Mouse (Mus musculus): ENCODE data around the gene Zfp655. TPM values are rescaled to one million over a fixed set of nuclear protein-coding genes. Genes with fewer than 3 reads are reported as not detected.

Zfp655 gene
- 33.8 and 34.2 TPM in 2 replicates for polyA plus RNA-seq (2015; fragmentation: Nextera tagmentation; extraction: Ambion mirVana)

DNA sequence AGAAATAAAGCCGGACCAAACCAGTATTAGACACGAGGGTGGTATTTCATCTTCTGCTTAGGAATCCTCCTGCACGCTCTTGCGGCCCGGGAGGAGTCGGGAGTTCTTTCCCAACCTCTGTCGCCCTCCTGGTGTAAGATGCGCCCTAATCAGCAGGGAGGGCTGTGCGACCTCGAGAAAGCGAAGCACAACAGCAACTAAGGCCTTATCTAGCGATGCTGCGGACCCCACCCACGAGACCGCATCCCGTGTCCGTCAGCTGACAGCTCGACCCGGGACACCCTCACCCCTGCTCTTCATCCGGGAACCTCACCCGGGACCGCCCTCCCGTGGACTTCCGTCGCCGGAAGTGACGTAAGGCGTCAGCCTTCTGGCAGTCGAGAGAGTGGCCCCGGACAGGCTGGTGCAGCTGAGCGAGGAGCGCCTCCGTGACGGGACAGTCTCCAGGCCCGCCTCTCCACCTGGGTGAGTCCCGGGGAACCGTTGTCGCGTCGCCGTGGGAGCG, at the start of gene Zfp655:
TSS of gene Zfp655 (plus strand) at position 349 of the 505 bp plus-strand sequence.
- Histone ChIP-seq H3K27ac (ENCODE audit: low read length) (peak within 1 kb of the TSS; percentile 87), H3K4me3 (replicated peaks; ENCODE audit: low read length) (peak within 1 kb of the TSS; percentile 97), H3K36me3 (ENCODE audit: control insufficient read depth, insufficient read depth, low read length) (peaks cover 20% of the 10 kb centered on the region), H3K4me2 (ENCODE audit: low read depth, low read length) (peak within 1 kb of the TSS; percentile 85), H3K27me3 (ENCODE audit: control insufficient read depth, insufficient read depth, low read length) (no peaks in the 10 kb centered on the region), H3K9me3 (replicated peaks; ENCODE audit: control insufficient read depth, low read length) (no peaks in the 10 kb centered on the region), H3K9ac (ENCODE audit: low read length) (peak within 1 kb of the TSS; percentile 98), H3K4me1 (ENCODE audit: control insufficient read depth, insufficient read depth, low read length) (peaks cover 6% of the 10 kb centered on the region; the same call in 1 of the 2 replicates)
- under 1% methylated on average over 42 of the region's 42 CpGs for WGBS
- peak; percentile 98 for ATAC-seq (ENCODE audit: insufficient read depth, low FRiP score)

DNA sequence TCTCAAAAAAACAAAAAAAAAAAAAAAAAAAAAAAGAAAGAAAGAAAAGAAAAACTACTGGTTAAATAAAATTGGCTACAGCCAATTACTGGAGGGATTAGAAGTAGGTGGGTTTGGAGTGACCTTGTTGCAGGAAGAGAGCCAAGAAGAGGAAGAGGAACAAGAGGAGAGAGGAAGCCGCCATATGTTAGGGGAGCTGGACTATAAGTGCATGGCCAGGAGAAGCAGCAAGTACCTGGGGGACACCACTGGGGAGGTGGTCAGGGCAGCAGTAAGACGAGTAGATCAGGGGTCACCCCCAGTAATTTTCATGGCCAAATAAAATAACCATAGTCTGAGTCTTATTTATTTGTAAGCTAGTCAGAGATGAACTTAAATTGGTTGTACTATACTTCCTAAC, 46.3 kb upstream of the Zfp655 start:
- peaks cover 8% of the 10 kb centered on the region for H3K4me1 ChIP-seq (ENCODE audit: control insufficient read depth, insufficient read depth, low read length)
- no peak overlapping the region for H3K27ac ChIP-seq (ENCODE audit: low read length)
- H3K9me3 ChIP-seq (replicated peaks; ENCODE audit: control insufficient read depth, low read length): no peaks in the 10 kb centered on the region
- H3K27me3 ChIP-seq (ENCODE audit: control insufficient read depth, insufficient read depth, low read length): no peaks in the 10 kb centered on the region
- 83% methylated on average over 2 of the region's 2 CpGs for WGBS
- no peak overlapping the region for H3K4me2 ChIP-seq (ENCODE audit: low read depth, low read length)
- ATAC-seq (ENCODE audit: insufficient read depth, low FRiP score): no peak
- no peak overlapping the region for H3K9ac ChIP-seq (ENCODE audit: low read length)
- H3K36me3 ChIP-seq (ENCODE audit: control insufficient read depth, insufficient read depth, low read length): peaks cover 36% of the 10 kb centered on the region
- no peak overlapping the region for H3K4me3 ChIP-seq (replicated peaks; ENCODE audit: low read length)

DNA sequence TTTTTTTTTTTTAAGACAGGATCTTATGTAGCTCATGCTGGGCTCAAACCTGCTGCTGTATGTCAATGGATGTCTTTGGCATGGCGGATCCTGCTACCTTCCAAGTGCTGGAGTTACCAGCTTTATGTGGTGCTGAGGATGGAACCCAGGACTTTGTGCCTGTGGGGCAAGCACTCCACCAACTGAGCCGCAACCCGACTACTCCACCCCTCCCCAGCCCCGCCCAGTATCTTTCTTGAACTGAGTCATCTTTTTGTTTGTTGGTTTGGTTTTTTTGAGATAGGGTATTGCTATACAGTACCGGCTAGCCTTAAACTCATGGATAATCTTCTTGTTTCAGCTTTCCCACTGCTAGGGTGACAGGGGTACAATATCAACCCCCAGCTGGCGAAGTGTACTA, 42.1 kb upstream of the Zfp655 start:
- H3K4me1 ChIP-seq (ENCODE audit: control insufficient read depth, insufficient read depth, low read length): peaks cover 18% of the 10 kb centered on the region
- H3K27me3 ChIP-seq (ENCODE audit: control insufficient read depth, insufficient read depth, low read length): no peaks in the 10 kb centered on the region
- H3K36me3 ChIP-seq (ENCODE audit: control insufficient read depth, insufficient read depth, low read length): peaks cover 19% of the 10 kb centered on the region
- H3K9me3 ChIP-seq (replicated peaks; ENCODE audit: control insufficient read depth, low read length): no peaks in the 10 kb centered on the region
- H3K4me2 ChIP-seq (ENCODE audit: low read depth, low read length): peak overlapping the region; percentile 87; the same call in 1 of the 2 replicates
- ATAC-seq (ENCODE audit: insufficient read depth, low FRiP score): no peak
- no peak overlapping the region for H3K27ac ChIP-seq (ENCODE audit: low read length)
- H3K9ac ChIP-seq (ENCODE audit: low read length): no peak overlapping the region
- no peak overlapping the region for H3K4me3 ChIP-seq (replicated peaks; ENCODE audit: low read length)
- 91% methylated on average over 6 of the region's 6 CpGs for WGBS

DNA sequence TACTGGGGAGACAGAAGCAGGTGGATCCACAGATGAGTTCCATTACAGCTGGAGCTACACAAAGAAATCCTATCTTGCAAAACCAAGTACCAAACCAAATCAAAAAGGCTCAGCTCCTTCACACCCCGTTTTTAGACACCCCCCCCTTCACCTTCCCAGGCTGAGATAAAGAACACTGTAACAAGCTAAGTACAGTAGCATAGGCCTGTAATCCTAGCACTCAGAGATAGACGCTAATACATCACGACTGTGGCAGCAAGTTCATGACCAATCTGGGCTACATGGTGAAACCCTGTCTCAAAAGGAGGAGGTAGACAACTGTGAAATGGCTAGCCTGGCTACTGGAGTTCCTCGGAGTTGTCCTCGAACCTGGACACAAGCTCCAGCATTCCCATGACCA, 41.1 kb upstream of the Zfp655 start:
- peaks cover 22% of the 10 kb centered on the region for H3K36me3 ChIP-seq (ENCODE audit: control insufficient read depth, insufficient read depth, low read length)
- no peaks in the 10 kb centered on the region for H3K9me3 ChIP-seq (replicated peaks; ENCODE audit: control insufficient read depth, low read length)
- peak overlapping the region; percentile 91 for H3K9ac ChIP-seq (ENCODE audit: low read length)
- peak overlapping the region; percentile 87 for H3K4me2 ChIP-seq (ENCODE audit: low read depth, low read length)
- ATAC-seq (ENCODE audit: insufficient read depth, low FRiP score): 0 out of 2 replicates have a peak, but pooled peaks have one; percentile 7
- H3K27ac ChIP-seq (ENCODE audit: low read length): no peak overlapping the region
- H3K4me3 ChIP-seq (replicated peaks; ENCODE audit: low read length): peak overlapping the region; percentile 72
- H3K27me3 ChIP-seq (ENCODE audit: control insufficient read depth, insufficient read depth, low read length): no peaks in the 10 kb centered on the region
- WGBS: 34% methylated on average over 5 of the region's 5 CpGs
- peaks cover 18% of the 10 kb centered on the region for H3K4me1 ChIP-seq (ENCODE audit: control insufficient read depth, insufficient read depth, low read length)

DNA sequence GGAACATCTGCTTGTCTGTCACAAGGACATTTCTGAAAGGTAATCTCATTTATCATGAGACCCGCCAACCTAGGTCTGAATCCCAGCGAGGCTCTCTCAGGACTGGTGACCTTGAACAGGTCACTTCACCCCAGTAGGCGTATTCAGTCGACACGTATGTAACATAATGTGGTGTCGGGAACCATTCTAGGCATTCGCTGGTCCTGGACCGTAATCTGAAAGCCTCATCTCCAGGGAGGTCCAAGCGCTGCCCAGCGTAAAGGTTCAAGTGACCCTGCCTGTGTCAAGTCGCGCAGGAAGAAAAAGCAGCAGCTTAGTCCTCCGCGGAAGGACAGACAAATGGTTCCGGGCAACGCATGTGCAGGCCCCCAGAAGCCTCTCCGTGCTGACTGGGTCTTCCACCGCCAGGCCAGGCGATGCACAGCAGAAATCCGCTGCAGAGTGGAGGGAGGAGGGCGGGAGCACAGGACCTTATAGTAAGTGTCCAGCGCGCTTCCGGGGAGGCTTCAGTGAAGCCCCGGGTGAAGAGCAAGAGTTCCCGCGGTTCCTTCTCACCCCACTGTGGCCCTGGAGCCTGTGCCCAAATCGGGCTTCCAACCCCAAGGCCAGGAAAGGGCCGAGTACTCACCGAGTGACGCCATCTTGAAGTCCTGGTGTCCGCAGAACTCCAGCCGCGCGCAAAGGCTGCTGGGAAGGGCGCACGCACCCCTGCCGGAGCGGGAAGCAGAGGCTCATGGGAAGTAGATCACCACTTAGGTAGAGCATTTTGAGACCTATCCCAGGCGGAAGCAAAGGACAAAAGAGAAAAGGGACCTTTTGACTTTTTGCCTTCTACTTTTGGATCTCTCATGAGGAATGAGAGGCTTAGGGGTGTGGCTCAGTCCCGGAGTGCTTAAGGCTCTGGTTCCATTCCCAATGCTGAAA, 40.4 kb upstream of the Zfp655 start:
- peaks cover 27% of the 10 kb centered on the region for H3K36me3 ChIP-seq (ENCODE audit: control insufficient read depth, insufficient read depth, low read length)
- H3K4me3 ChIP-seq (replicated peaks; ENCODE audit: low read length): peak overlapping the region; percentile 72
- no peaks in the 10 kb centered on the region for H3K27me3 ChIP-seq (ENCODE audit: control insufficient read depth, insufficient read depth, low read length)
- WGBS: under 1% methylated on average over 41 of the region's 41 CpGs
- H3K27ac ChIP-seq (ENCODE audit: low read length): peak overlapping the region; percentile 89
- ATAC-seq (ENCODE audit: insufficient read depth, low FRiP score): peak; percentile 94
- peaks cover 18% of the 10 kb centered on the region for H3K4me1 ChIP-seq (ENCODE audit: control insufficient read depth, insufficient read depth, low read length)
- peak overlapping the region; percentile 91 for H3K9ac ChIP-seq (ENCODE audit: low read length)
- H3K4me2 ChIP-seq (ENCODE audit: low read depth, low read length): peak overlapping the region; percentile 87
- H3K9me3 ChIP-seq (replicated peaks; ENCODE audit: control insufficient read depth, low read length): no peaks in the 10 kb centered on the region

DNA sequence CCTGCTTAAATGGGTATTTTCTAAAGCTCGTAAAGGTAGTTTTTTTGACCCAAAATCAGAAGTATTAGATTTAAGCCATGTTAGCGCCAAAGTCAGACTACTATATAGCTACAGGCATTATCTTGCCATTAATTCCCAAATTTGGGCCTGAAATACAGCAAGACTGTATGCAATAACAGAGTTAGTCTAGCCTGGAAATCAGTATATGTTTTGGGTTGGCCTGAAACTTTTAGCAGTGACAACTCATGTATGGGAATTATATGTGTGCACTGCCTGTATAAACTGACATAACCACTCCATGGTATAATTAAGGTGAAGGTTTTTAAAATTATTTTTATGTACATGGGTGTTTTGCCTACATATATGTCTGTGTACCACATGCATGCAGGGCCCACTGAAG, 39.6 kb upstream of the Zfp655 start, which contains the start of gene Atp5j2:
TSS of gene Atp5j2 (minus strand) at position 101 of the 400 bp plus-strand sequence.
- 91% methylated on average over 2 of the region's 2 CpGs for WGBS
- peak within 1 kb of the TSS; percentile 91 for H3K9ac ChIP-seq (ENCODE audit: low read length)
- no peak for ATAC-seq (ENCODE audit: insufficient read depth, low FRiP score)
- peak within 1 kb of the TSS; percentile 89 for H3K27ac ChIP-seq (ENCODE audit: low read length)
- peaks cover 18% of the 10 kb centered on the region for H3K4me1 ChIP-seq (ENCODE audit: control insufficient read depth, insufficient read depth, low read length)
- H3K36me3 ChIP-seq (ENCODE audit: control insufficient read depth, insufficient read depth, low read length): peaks cover 20% of the 10 kb centered on the region
- peak within 1 kb of the TSS; percentile 72 for H3K4me3 ChIP-seq (replicated peaks; ENCODE audit: low read length)
- no peaks in the 10 kb centered on the region for H3K9me3 ChIP-seq (replicated peaks; ENCODE audit: control insufficient read depth, low read length)
- H3K27me3 ChIP-seq (ENCODE audit: control insufficient read depth, insufficient read depth, low read length): no peaks in the 10 kb centered on the region
- peak within 1 kb of the TSS; percentile 87 for H3K4me2 ChIP-seq (ENCODE audit: low read depth, low read length)

DNA sequence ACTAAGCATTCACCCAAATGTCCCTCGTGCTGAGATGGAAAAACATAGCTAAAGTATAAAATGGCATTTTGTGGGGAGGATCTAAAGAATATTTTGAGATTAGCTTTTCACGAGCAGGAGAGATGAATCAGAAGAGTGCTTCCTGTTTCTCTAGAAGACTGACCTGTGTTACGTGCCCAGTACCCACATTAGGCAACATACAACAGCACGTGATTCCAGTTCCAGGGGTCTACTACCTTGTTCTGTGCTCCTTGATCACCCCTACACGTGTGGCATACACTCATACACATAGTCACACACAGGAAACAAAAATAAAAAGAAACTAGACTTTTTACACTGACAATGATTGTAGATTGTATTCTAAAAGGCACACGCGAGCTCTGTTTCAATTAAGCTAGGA, 31.1 kb upstream of the Zfp655 start:
- H3K27ac ChIP-seq (ENCODE audit: low read length): no peak overlapping the region
- no peaks in the 10 kb centered on the region for H3K9me3 ChIP-seq (replicated peaks; ENCODE audit: control insufficient read depth, low read length)
- no peak overlapping the region for H3K4me3 ChIP-seq (replicated peaks; ENCODE audit: low read length)
- 74% methylated on average over 7 of the region's 7 CpGs for WGBS
- no peak overlapping the region for H3K9ac ChIP-seq (ENCODE audit: low read length)
- ATAC-seq (ENCODE audit: insufficient read depth, low FRiP score): no peak
- peak overlapping the region; percentile 90 for H3K4me2 ChIP-seq (ENCODE audit: low read depth, low read length)
- no peaks in the 10 kb centered on the region for H3K27me3 ChIP-seq (ENCODE audit: control insufficient read depth, insufficient read depth, low read length)
- peaks cover 7% of the 10 kb centered on the region for H3K4me1 ChIP-seq (ENCODE audit: control insufficient read depth, insufficient read depth, low read length)
- peaks cover 5% of the 10 kb centered on the region; the same call in 1 of the 2 replicates for H3K36me3 ChIP-seq (ENCODE audit: control insufficient read depth, insufficient read depth, low read length)

DNA sequence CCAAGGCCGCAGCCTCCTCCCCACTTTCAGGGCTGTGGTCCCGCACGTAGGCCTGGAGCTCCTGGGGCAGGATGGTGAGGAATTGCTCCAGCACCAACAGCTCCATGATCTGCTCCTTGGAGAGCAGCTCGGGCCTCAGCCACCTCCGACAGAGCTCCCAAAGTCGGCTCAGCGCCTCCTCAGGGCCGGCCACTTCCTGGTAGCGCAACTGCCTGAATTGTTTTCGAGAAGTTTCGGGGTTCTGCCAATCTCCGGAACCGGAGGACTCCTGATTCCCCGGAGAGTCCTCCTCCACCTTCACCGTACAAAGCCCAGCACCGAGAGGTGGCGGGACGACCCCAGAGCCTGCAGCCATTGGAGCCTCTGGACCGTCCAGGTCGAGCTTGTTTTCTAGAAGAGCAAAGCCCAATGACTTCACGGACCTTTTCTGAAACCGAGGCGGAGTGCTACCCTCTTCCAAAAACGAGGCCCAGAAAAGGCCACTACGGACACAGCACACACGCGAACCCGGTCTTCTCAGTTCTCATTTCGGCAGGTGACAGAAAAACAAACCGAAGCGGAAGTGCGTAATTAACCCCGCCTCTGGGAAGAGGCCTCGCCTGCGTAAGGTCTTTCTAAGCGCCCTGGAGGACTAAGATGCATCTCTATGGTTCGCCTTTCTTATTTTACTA, 30.1 kb upstream of the Zfp655 start, which contains the start of gene Zkscan14:
TSS of gene Zkscan14 (minus strand) at position 548 of the 671 bp plus-strand sequence.
- H3K9me3 ChIP-seq (replicated peaks; ENCODE audit: control insufficient read depth, low read length): no peaks in the 10 kb centered on the region
- no peaks in the 10 kb centered on the region for H3K36me3 ChIP-seq (ENCODE audit: control insufficient read depth, insufficient read depth, low read length)
- no peaks in the 10 kb centered on the region for H3K27me3 ChIP-seq (ENCODE audit: control insufficient read depth, insufficient read depth, low read length)
- no peak for ATAC-seq (ENCODE audit: insufficient read depth, low FRiP score)
- H3K9ac ChIP-seq (ENCODE audit: low read length): peak within 1 kb of the TSS; percentile 77
- H3K27ac ChIP-seq (ENCODE audit: low read length): peak within 1 kb of the TSS; percentile 31
- 1% methylated on average over 37 of the region's 37 CpGs for WGBS
- peak within 1 kb of the TSS; percentile 72 for H3K4me3 ChIP-seq (replicated peaks; ENCODE audit: low read length)
- peaks cover 13% of the 10 kb centered on the region for H3K4me1 ChIP-seq (ENCODE audit: control insufficient read depth, insufficient read depth, low read length)
- peak within 1 kb of the TSS; percentile 90 for H3K4me2 ChIP-seq (ENCODE audit: low read depth, low read length)
